Mouse (Mus musculus): ENCODE results near the gene Mllt6. TPM values are rescaled to one million over a fixed set of nuclear protein-coding genes. Genes with fewer than 3 reads are reported as not detected.

The Mllt6 gene
- total and polyA plus RNA-seq, 3 experiments: 17.2 to 17.6 TPM; not detected in 1

DNA sequence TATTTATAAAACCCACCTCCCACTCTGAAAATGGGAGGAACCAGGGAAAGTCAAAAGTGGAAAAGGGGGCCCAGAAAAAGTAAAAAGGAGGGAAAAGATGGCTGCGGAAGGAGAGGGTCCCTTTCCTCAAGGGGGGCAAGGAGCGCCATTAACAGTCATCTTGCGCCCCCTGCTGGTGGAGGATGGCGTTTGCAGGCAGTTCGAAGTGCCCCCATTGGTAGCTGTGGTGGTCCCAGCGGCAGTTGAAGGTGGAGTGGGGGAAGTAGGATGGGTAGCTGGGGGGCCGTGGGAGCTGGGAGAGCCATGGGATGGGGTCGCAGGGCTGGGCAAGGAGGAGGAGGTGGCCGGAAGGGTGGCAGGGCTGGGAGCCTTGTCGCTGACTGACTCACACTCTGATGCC lies 26.6 kb downstream of the Mllt6 start:
- Histone ChIP-seq H3K9ac (ENCODE audit: control insufficient read depth, low read depth, low read length, poor library complexity, severe bottlenecking) (no peak overlapping the region), H3K27me3 (ENCODE audit: control insufficient read depth in 1 of 2, insufficient read depth in 2 of 2, low read length in 2 of 2) (no peaks in the 10 kb centered on the region), H3K27ac (ENCODE audit: control insufficient read depth, low read depth, low read length) (no peak overlapping the region), H3K9me3 (replicated peaks; ENCODE audit: insufficient read depth, low read length) (no peaks in the 10 kb centered on the region), H3K4me3 (ENCODE audit: control insufficient read depth in 1 of 2, insufficient read depth in 1 of 2, low read depth in 2 of 2, low read length in 2 of 2) (no peak overlapping the region), H3K4me1 (ENCODE audit: control insufficient read depth in 1 of 2, insufficient read depth in 2 of 2, low read length in 2 of 2) (peaks cover 0 to 7% of the 10 kb centered on the region in 2 experiments; a peak in 1 of 4 replicates), H3K36me3 (ENCODE audit: control insufficient read depth in 1 of 2, insufficient read depth in 2 of 2, low read length in 2 of 2) (peaks cover 1 to 2% of the 10 kb centered on the region in 2 experiments; a peak in 1 of 4 replicates), H3K79me2 (ENCODE audit: control insufficient read depth, insufficient read depth, low read length, poor library complexity) (no peaks in the 10 kb centered on the region)
- peak; percentile 72 for DNase-seq (ENCODE audit: low read depth, low spot score)
- TF ChIP-seq SMC3 (IDR thresholded peaks at IDR 0.05; ENCODE audit: low read depth, low read length) (peak; percentile 82), ZC3H11A (IDR thresholded peaks at IDR 0.05; ENCODE audit: low read depth, low read length) (peak; percentile 67), RAD21 (IDR thresholded peaks at IDR 0.05; ENCODE audit: low read depth, low read length) (peak; percentile 88), RCOR1 (IDR thresholded peaks at IDR 0.05; ENCODE audit: low read depth, low read length) (no peak), NELFE (IDR thresholded peaks at IDR 0.05; ENCODE audit: low read depth, low read length) (no peak), POLR2A (IDR thresholded peaks at IDR 0.05; ENCODE audit: control insufficient read depth in 1 of 2, insufficient read depth in 1 of 2, low read depth in 1 of 2, low read length in 2 of 2, poor library complexity in 1 of 2) (no peak), HCFC1 (IDR thresholded peaks at IDR 0.05; ENCODE audit: low read depth, low read length) (0 out of 2 replicates have a peak, but pooled peaks have one; percentile 14), MYB (IDR thresholded peaks at IDR 0.05; ENCODE audit: low read depth, low read length) (no peak), CTCF (IDR thresholded peaks at IDR 0.05 in 2 of 3, conservative IDR thresholded peaks at IDR 0.05 in 1 of 3; ENCODE audit: control insufficient read depth in 1 of 3, insufficient read depth in 1 of 3, low read depth in 2 of 3, low read length in 3 of 3, poor library complexity in 1 of 3, severe bottlenecking in 1 of 3) (peak; percentile 85 to 99 (median 94)), ETS1 (IDR thresholded peaks at IDR 0.05; ENCODE audit: low read depth, low read length) (no peak), SIN3A (IDR thresholded peaks at IDR 0.05; ENCODE audit: low read length) (peak; percentile 30; the same call in 1 of the 2 replicates), USF2 (IDR thresholded peaks at IDR 0.05; ENCODE audit: borderline replicate concordance in 1 of 2, insufficient read depth in 1 of 2, low read depth in 1 of 2, low read length in 2 of 2) (no peak), MAZ (IDR thresholded peaks at IDR 0.05; ENCODE audit: low read depth, low read length) (0 out of 2 replicates have a peak, but pooled peaks have one; percentile 50), ELF1 (IDR thresholded peaks at IDR 0.05; ENCODE audit: low read depth, low read length) (no peak), BHLHE40 (IDR thresholded peaks at IDR 0.05; ENCODE audit: borderline replicate concordance, low read depth, low read length) (no peak), MEF2A (IDR thresholded peaks at IDR 0.05; ENCODE audit: extremely low read depth, insufficient replicate concordance, low read depth, low read length, poor library complexity, severe bottlenecking) (no peak), MYC (IDR thresholded peaks at IDR 0.05; ENCODE audit: low read depth, low read length) (no peak), TBP (IDR thresholded peaks at IDR 0.05; ENCODE audit: low read depth, low read length) (no peak), EP300 (IDR thresholded peaks at IDR 0.05; ENCODE audit: low read depth in 1 of 2, low read length in 2 of 2) (no peak), POLR2AphosphoS2 (IDR thresholded peaks at IDR 0.05; ENCODE audit: low read length) (no peak), USF1 (IDR thresholded peaks at IDR 0.05; ENCODE audit: low read depth, low read length) (no peak), POLR2AphosphoS5 (IDR thresholded peaks at IDR 0.05; ENCODE audit: borderline replicate concordance, low read depth, low read length) (no peak), MXI1 (IDR thresholded peaks at IDR 0.05; ENCODE audit: low read depth, low read length) (no peak), JUND (IDR thresholded peaks at IDR 0.05; ENCODE audit: low read depth, low read length) (no peak), CHD1 (IDR thresholded peaks at IDR 0.05; ENCODE audit: low read depth, low read length) (no peak)

Measured in MEL (cell line).